Mouse (Mus musculus) monocyte, adult 2 months (primary cell): ENCODE measurements around the gene Prickle2.

Experiments
- DNase-seq, 2 experiments: peaks; one replicate each; pipeline ENCODE4 v3.0.0; 2022; ENCODE audit warnings: low spot score in 2 of 2, low read depth in 1 of 2

The Prickle2 gene

GRCm38 (mm10) chr6:92706145-92706466 is at the start of gene Prickle2:
Gene Prickle2 (minus strand): TSS chr6:92706155.
- DNase-seq: no peak

GRCm38 (mm10) chr6:92752737-92753136 is 46.8 kb upstream of the Prickle2 start:
- no peak for DNase-seq

GRCm38 (mm10) chr6:92749420-92749819 is 43.5 kb upstream of the Prickle2 start:
- no peak for DNase-seq

GRCm38 (mm10) chr6:92743605-92744004 is 37.6 kb upstream of the Prickle2 start:
- DNase-seq: no peak

- DNase-seq: no peak
These were observed 31.2 kb upstream of the Prickle2 start for GRCm38 (mm10) chr6:92737116-92737515.

- no peak for DNase-seq
These were observed 27.7 kb upstream of the Prickle2 start for GRCm38 (mm10) chr6:92733651-92734050.

GRCm38 (mm10) chr6:92728514-92728913 is 22.6 kb upstream of the Prickle2 start:
- no peak for DNase-seq

- no peak for DNase-seq
These were observed 22.1 kb upstream of the Prickle2 start for GRCm38 (mm10) chr6:92728084-92728483.

- DNase-seq: no peak
These were observed 21.5 kb upstream of the Prickle2 start for GRCm38 (mm10) chr6:92727351-92727986.

- DNase-seq: no peak
These were observed 20.2 kb upstream of the Prickle2 start for GRCm38 (mm10) chr6:92726121-92726520.

- no peak for DNase-seq
These were observed 18.4 kb upstream of the Prickle2 start for GRCm38 (mm10) chr6:92724394-92724793.

GRCm38 (mm10) chr6:92715806-92716205 is 9.9 kb upstream of the Prickle2 start:
- DNase-seq: no peak

- DNase-seq: no peak
These were observed 8.8 kb upstream of the Prickle2 start for GRCm38 (mm10) chr6:92714748-92715147.

- no peak for DNase-seq
These were observed 2.2 kb upstream of the Prickle2 start for GRCm38 (mm10) chr6:92708137-92708536.

- no peak for DNase-seq
These were observed 406 bp downstream of the Prickle2 start for GRCm38 (mm10) chr6:92705353-92706144.

- no peak for DNase-seq
These were observed 1.1 kb downstream of the Prickle2 start for GRCm38 (mm10) chr6:92704810-92705209.

- no peak for DNase-seq
These were observed 6.3 kb downstream of the Prickle2 start for GRCm38 (mm10) chr6:92699491-92700209.

- no peak for DNase-seq
These were observed 8.1 kb downstream of the Prickle2 start for GRCm38 (mm10) chr6:92697807-92698206.

GRCm38 (mm10) chr6:92687317-92687716 is 18.6 kb downstream of the Prickle2 start:
- no peak for DNase-seq

- DNase-seq: no peak
These were observed 31.5 kb downstream of the Prickle2 start for GRCm38 (mm10) chr6:92674394-92674925.

GRCm38 (mm10) chr6:92670518-92671147 is 35.3 kb downstream of the Prickle2 start:
- DNase-seq: no peak
